Mouse (Mus musculus) NIH3T3 (cell line): ENCODE measurements around the gene Itgb8.

Experiments
- DNase-seq: peaks from one replicate; pipeline ENCODE4 v3.0.0-alpha.2; 2012; ENCODE audit warnings: low read depth

The Itgb8 gene

GRCm38 (mm10) chr12:119146031-119146430, 92.6 kb downstream of the Itgb8 start:
- DNase-seq = no peak

GRCm38 (mm10) chr12:119137946-119138345, 100.7 kb downstream of the Itgb8 start:
- DNase-seq = peak; percentile 20

DNA sequence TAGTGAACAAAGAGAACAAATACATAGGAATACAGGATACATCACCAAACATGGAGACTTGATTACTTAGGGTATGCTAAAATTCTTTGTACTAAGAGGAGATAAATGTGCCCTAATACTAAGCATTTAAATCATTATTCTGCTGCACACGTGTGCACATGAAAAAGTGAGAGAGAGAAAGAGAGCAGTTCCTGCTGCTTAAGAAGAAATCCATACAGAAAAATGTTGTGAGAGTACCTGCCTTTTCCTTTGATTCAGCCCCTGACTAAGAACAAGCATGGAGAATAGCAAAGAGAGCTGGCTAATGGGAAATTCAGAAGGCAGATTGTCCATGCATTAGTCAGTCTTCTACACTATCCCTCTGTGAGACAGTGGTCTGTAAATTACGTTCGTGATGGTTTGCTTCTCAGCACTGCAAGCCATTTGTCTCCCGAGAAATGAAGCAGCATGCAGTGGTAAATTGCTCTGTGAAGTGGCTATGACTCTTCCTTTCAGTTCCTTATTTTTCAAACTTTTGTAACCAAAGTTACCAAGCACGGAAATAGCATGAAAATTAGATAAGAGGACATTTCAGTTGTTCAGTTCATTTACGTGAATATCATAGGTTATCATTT, 125.0 kb downstream of the Itgb8 start:
- DNase-seq = no peak

DNA sequence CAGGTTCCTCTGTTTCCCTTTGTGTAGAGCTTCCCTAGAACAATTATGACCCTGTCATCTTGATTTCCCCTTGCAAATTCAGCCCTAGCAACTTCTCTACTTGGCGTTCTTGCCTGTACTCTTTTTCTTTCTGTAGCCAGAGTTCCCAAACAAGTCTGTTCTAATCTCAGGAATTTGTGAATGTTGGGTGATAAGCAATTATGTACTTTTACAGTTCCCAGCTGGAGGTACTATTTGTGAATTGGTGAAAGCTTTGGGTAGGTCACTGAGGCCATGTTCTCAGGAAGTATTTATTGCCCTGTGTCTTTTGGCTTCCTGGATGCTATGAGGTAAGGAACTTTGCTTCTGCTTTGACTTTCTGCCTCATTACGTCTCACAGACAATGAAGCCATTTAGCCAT, 128.5 kb downstream of the Itgb8 start:
- no peak for DNase-seq
